Comparison of ENCODE assay signal across 35 mouse cellular contexts in the genomic region with DNA sequence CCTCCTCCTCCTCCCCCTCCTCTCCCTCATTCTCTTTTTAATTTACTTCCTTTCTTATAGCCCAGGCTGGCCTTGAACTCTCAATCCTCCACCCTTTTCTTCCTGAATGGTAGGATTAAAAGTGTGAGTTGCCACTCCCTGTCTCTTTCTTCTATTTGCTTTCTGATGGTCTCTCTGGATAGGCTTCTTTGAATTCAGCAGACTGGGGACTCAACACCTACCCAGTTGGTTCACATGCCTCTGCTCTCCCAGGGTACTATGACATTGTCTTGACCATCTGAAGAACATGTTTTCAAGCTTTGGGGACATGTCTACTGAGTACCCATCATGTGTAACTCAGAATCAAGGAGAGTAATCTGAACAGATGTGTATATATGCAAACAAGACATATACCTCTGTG.
"Had no signal": no experiment of that assay in that cellular context is flagged by ENCODE, and none has a peak within 500 bp of the region (broad histone marks: within the 10 kb centered on the region; RNA-seq: fewer than 3 reads in every experiment).

No protein-coding gene starts in this region.

- H3K36me3 ChIP-seq: heart, embryonic 12.5 days; heart, embryonic 13.5 days; heart, embryonic 15.5 days; hindbrain, embryonic 10.5 days; hindbrain, embryonic 12.5 days; hindbrain, embryonic 13.5 days; hindbrain, embryonic 15.5 days; intestine, embryonic 15.5 days; kidney, embryonic 15.5 days had no signal

- H3K27ac ChIP-seq: heart, embryonic 13.5 days; heart, embryonic 15.5 days; hindbrain, embryonic 10.5 days; hindbrain, embryonic 12.5 days; hindbrain, embryonic 13.5 days; hindbrain, embryonic 14.5 days; hindbrain, embryonic 15.5 days; hindbrain, postnatal 0 days; intestine, embryonic 15.5 days; kidney, embryonic 15.5 days; kidney, postnatal 0 days; layer of hippocampus, adult 2 months; left cerebral cortex, adult 2 months had no signal

- ATAC-seq: hindbrain, embryonic 16.5 days; hindbrain, postnatal 0 days; inflammation-experienced regulatory T-cells, adult 6 months; intestine, embryonic 15.5 days; intestine, embryonic 16.5 days; intestine, postnatal 0 days had no signal

- H3K4me1 ChIP-seq: heart, embryonic 12.5 days; heart, embryonic 13.5 days; heart, embryonic 15.5 days; hindbrain, embryonic 10.5 days; hindbrain, embryonic 12.5 days; hindbrain, embryonic 13.5 days; hindbrain, embryonic 15.5 days; intestine, embryonic 15.5 days; kidney, embryonic 15.5 days had no signal

- H3K4me2 ChIP-seq: heart, embryonic 11.5 days; heart, embryonic 12.5 days; heart, embryonic 13.5 days; heart, embryonic 15.5 days; hindbrain, embryonic 12.5 days; hindbrain, embryonic 13.5 days; hindbrain, embryonic 14.5 days; hindbrain, embryonic 15.5 days; intestine, embryonic 15.5 days; kidney, embryonic 15.5 days had no signal

- H3K27me3 ChIP-seq: heart, embryonic 12.5 days; heart, embryonic 15.5 days; hindbrain, embryonic 15.5 days; intestine, embryonic 15.5 days; kidney, embryonic 15.5 days had no signal

- H3K4me3 ChIP-seq: heart, embryonic 12.5 days; heart, embryonic 13.5 days; heart, embryonic 15.5 days; hindbrain, embryonic 10.5 days; hindbrain, embryonic 12.5 days; hindbrain, embryonic 13.5 days; hindbrain, embryonic 15.5 days; intestine, embryonic 15.5 days; kidney, embryonic 15.5 days; layer of hippocampus, adult 2 months; left cerebral cortex, adult 2 months had no signal

- H3K9ac ChIP-seq: heart, embryonic 12.5 days; heart, embryonic 13.5 days; heart, embryonic 15.5 days; hindbrain, embryonic 12.5 days; hindbrain, embryonic 13.5 days; hindbrain, embryonic 14.5 days; hindbrain, embryonic 15.5 days; intestine, embryonic 15.5 days; kidney, embryonic 15.5 days had no signal

- DNase-seq: heart, postnatal 10 days; heart, postnatal 14 days; heart, postnatal 36 days; heart, postnatal 4 days; kidney, adult 11 months; kidney, adult 18-20 months; kidney, adult 2 months; kidney, adult 8-10 months; kidney, adult 9 months; kidney, postnatal 10 days; kidney, postnatal 14 days; kidney, postnatal 25 days; kidney, postnatal 36 days; kidney, postnatal 4 days; layer of hippocampus, adult 9-11 months; layer of hippocampus, postnatal 36 days had no signal

- H3K9me3 ChIP-seq: hindbrain, embryonic 15.5 days; intestine, embryonic 15.5 days; kidney, embryonic 15.5 days had no signal
